Mouse (Mus musculus) forebrain, embryonic 12.5 days (tissue): ENCODE data around the gene Ppargc1a. TPM values are rescaled to one million over a fixed set of nuclear protein-coding genes. Genes with fewer than 3 reads are reported as not detected.

Experiments used
- ATAC-seq: fragments of 200-750 bp; cut with Nextera tagmentation; 2 replicates; pipeline ENCODE4 v1.8.0; 2017; ENCODE audit warnings: moderate TSS enrichment; ENCODE audit not compliant: low FRiP score
- H3K27ac ChIP-seq: fragments of 300-500 bp; sonication (generic); 2 replicates; pipeline ENCODE4 v1.5.1; 2016; ENCODE audit warnings: mild to moderate bottlenecking
- H3K27me3 ChIP-seq: fragments of 300-500 bp; sonication (generic); 2 replicates; pipeline ENCODE4 v1.6.1; 2016; ENCODE audit warnings: mild to moderate bottlenecking
- H3K36me3 ChIP-seq: fragments of 300-500 bp; sonication (generic); replicated peaks from 2 replicates; pipeline ENCODE4 v1.6.1; 2016; ENCODE audit warnings: mild to moderate bottlenecking
- H3K4me1 ChIP-seq: fragments of 300-500 bp; sonication (generic); 2 replicates; pipeline ENCODE4 v1.6.1; 2016
- H3K4me2 ChIP-seq: fragments of 300-500 bp; sonication (generic); 2 replicates; pipeline ENCODE4 v1.6.1; 2016; ENCODE audit warnings: mild to moderate bottlenecking, moderate library complexity
- H3K4me3 ChIP-seq: fragments of 300-500 bp; sonication (generic); replicated peaks from 2 replicates; pipeline ENCODE4 v1.5.1; 2016; ENCODE audit warnings: mild to moderate bottlenecking
- H3K9ac ChIP-seq: fragments of 300-500 bp; sonication (generic); 2 replicates; pipeline ENCODE4 v1.6.1; 2016; ENCODE audit warnings: mild to moderate bottlenecking
- H3K9me3 ChIP-seq: fragments of 300-500 bp; sonication (generic); 2 replicates; pipeline ENCODE4 v1.6.1; 2016
- WGBS: fragments of 180-500 bp; shearing (Covaris S2); methylation state at CpG from one replicate; pipeline ENCODE4 v1.1.7; 2016; 5-methylcytosine and 5-hydroxymethylcytosine counted together
- polyA plus RNA-seq: library from polyadenylated mRNA; unstranded; fragments of >200 nt; fragmentation: Nextera tagmentation; extraction: Ambion mirVana; gene quantifications from 2 replicates; pipeline ENCODE4 v1.2.1, GENCODE M21; 2016

Ppargc1a gene
- polyA plus RNA-seq, 1 experiment from 2014 or later: 4.5 TPM

DNA sequence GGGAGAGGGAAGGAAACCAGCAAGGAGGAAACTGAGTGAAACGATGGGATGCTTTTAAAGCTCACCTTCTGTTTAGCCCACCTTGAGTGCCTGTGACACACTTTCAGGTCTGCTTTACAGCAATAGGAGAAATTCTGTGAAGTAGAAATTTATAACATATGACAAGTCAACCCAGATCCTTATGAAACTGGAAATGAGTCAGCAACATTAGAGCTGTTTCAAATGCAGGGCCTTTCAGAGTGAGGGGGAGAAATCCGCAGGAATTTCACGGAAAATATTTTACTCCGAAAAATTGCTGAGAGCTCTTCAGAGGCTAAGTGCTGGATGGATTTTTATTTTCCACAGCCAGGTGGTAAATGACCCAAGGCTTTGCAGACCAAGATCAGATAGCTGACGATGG, 133.6 kb downstream of the Ppargc1a start:
- no peaks in the 10 kb centered on the region for H3K27me3 ChIP-seq
- no peaks in the 10 kb centered on the region for H3K4me1 ChIP-seq
- no peak overlapping the region for H3K4me2 ChIP-seq
- 91% methylated on average over 5 of the region's 5 CpGs for WGBS
- H3K9me3 ChIP-seq: no peaks in the 10 kb centered on the region
- no peak overlapping the region for H3K9ac ChIP-seq
- ATAC-seq: no peak
- H3K27ac ChIP-seq: no peak overlapping the region
- H3K4me3 ChIP-seq: no peak overlapping the region
- no peaks in the 10 kb centered on the region for H3K36me3 ChIP-seq

- Histone ChIP-seq H3K36me3 (no peaks in the 10 kb centered on the region), H3K4me1 (no peaks in the 10 kb centered on the region), H3K27me3 (no peaks in the 10 kb centered on the region), H3K9me3 (no peaks in the 10 kb centered on the region), H3K27ac (no peak overlapping the region), H3K4me2 (no peak overlapping the region), H3K9ac (no peak overlapping the region), H3K4me3 (no peak overlapping the region)
- WGBS: 96% methylated on average over 2 of the region's 2 CpGs
- ATAC-seq: no peak
Observed at GRCm38 (mm10) chr5:51432532-51432931, 135.0 kb downstream of the Ppargc1a start.

DNA sequence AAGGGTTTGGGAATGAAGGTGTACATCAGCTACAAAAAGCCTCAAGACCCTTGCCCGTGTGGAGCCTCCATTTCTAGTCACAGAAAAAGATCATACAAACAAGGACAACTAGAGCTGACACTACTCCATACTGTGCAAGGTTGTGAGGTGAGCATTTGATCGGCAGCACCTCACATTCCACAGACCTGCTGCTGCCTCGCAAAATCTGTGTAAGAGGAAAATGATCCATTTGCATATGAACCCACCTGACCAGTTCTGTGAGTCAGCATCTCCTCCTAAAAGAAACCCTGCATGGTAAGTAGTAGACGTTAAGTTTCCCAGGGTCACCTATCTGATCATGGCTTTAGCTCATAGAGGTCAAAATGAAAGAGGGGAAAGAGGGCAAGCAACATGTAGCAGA, 135.5 kb downstream of the Ppargc1a start:
- WGBS: 71% methylated on average over 4 of the region's 4 CpGs
- no peaks in the 10 kb centered on the region for H3K27me3 ChIP-seq
- H3K4me2 ChIP-seq: no peak overlapping the region

DNA sequence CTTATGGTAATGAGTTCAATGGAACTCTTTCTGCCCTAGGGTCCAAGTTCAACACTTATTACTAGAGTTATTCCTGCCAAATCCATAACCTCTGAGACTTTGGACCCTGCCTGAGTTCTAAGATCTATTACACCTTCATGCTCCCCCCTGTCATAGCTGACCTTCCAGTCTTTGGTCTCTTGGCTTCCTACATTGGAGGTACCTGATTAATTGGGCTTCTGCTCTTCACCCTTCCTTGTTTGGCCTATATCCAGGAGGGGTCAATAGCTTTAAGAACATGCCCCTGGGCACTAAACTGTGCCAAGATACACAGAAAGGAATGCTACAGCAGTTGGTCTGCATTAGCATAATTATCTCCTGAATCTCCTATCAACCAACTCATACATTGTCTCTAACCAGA, 141.1 kb downstream of the Ppargc1a start:
- no peaks in the 10 kb centered on the region for H3K36me3 ChIP-seq
- H3K9ac ChIP-seq: no peak overlapping the region
- no peak for ATAC-seq
- no peak overlapping the region for H3K4me2 ChIP-seq
- H3K27me3 ChIP-seq: no peaks in the 10 kb centered on the region
- no peaks in the 10 kb centered on the region for H3K4me1 ChIP-seq
- H3K9me3 ChIP-seq: no peaks in the 10 kb centered on the region
- no peak overlapping the region for H3K27ac ChIP-seq
- no peak overlapping the region for H3K4me3 ChIP-seq

More for the DNA sequence above, 135.5 kb downstream of the Ppargc1a start:
- Histone ChIP-seq H3K36me3 (no peaks in the 10 kb centered on the region), H3K9me3 (no peaks in the 10 kb centered on the region), H3K4me3 (no peak overlapping the region), H3K27ac (no peak overlapping the region), H3K9ac (no peak overlapping the region), H3K4me1 (no peaks in the 10 kb centered on the region)
- ATAC-seq: no peak

DNA sequence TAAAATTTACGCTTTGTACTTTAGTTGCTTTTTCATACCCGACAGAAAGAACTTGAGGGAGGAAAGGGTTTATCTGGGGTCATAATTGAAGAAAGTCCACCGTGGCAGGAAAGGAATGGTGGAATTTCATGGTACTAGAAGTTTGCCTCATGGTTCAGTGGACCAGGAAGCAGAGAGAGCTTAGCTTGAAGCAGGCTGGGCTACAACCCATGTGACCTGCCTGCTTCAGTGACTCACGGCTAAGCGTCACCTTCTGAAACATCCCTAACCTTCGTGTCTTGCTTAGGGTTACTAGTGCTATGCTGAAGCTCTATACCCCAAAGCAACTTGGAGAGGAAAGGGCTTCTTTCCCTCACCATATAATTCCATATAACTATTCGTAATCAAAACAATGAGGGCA, 151.1 kb downstream of the Ppargc1a start:
- Histone ChIP-seq H3K4me1 (peaks cover 10% of the 10 kb centered on the region), H3K27me3 (no peaks in the 10 kb centered on the region), H3K9ac (no peak overlapping the region), H3K4me3 (no peak overlapping the region), H3K9me3 (no peaks in the 10 kb centered on the region), H3K27ac (no peak overlapping the region), H3K4me2 (no peak overlapping the region), H3K36me3 (no peaks in the 10 kb centered on the region)
- 90% methylated on average over 7 of the region's 7 CpGs for WGBS
- ATAC-seq: no peak

GRCm38 (mm10) chr5:51415456-51415855, 152.1 kb downstream of the Ppargc1a start:
- H3K27ac ChIP-seq: no peak overlapping the region
- ATAC-seq: no peak
- H3K4me2 ChIP-seq: no peak overlapping the region
- no peak overlapping the region for H3K9ac ChIP-seq
- H3K9me3 ChIP-seq: no peaks in the 10 kb centered on the region
- H3K4me3 ChIP-seq: no peak overlapping the region
- peaks cover 10% of the 10 kb centered on the region for H3K4me1 ChIP-seq
- H3K36me3 ChIP-seq: no peaks in the 10 kb centered on the region
- H3K27me3 ChIP-seq: no peaks in the 10 kb centered on the region
- WGBS: 92% methylated on average over 2 of the region's 2 CpGs

GRCm38 (mm10) chr5:51412303-51413117, 155.0 kb downstream of the Ppargc1a start:
- Histone ChIP-seq H3K9ac (0 out of 2 replicates have a peak overlapping the region, but pooled peaks have one; percentile 7), H3K27me3 (no peaks in the 10 kb centered on the region), H3K27ac (peak overlapping the region; percentile 59), H3K36me3 (no peaks in the 10 kb centered on the region), H3K4me2 (peak overlapping the region; percentile 40), H3K4me1 (peaks cover 10% of the 10 kb centered on the region), H3K9me3 (no peaks in the 10 kb centered on the region), H3K4me3 (no peak overlapping the region)
- peak; percentile 87 for ATAC-seq
- WGBS: 22% methylated on average over 12 of the region's 12 CpGs

- peaks cover 10% of the 10 kb centered on the region for H3K4me1 ChIP-seq
Observed at GRCm38 (mm10) chr5:51410006-51410405, 157.5 kb downstream of the Ppargc1a start.

DNA sequence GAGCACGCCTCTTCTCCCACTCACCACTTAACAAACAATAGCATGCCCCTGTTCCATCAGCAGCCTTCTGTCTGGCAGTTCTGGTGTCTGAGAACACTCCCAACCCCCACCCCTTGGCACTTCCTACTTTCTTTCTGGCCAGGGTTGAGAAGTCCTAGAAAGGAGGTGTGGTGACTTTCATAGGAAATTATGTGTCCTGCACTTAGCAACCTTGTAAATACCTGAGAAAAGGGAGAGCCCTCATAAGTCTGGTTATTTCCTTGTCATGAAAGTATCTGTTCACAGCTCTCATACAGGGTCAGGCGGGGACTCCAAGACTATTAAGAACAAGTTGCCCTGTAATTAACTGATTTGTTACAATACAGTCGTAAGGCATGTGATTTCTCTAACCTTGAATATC, 161.1 kb downstream of the Ppargc1a start:
- no peaks in the 10 kb centered on the region for H3K9me3 ChIP-seq
- H3K4me2 ChIP-seq: no peak overlapping the region
- no peak overlapping the region for H3K27ac ChIP-seq
- H3K27me3 ChIP-seq: no peaks in the 10 kb centered on the region
- no peaks in the 10 kb centered on the region for H3K4me1 ChIP-seq
- no peaks in the 10 kb centered on the region for H3K36me3 ChIP-seq
- 83% methylated on average over 3 of the region's 3 CpGs for WGBS
- no peak overlapping the region for H3K4me3 ChIP-seq
- H3K9ac ChIP-seq: no peak overlapping the region
- ATAC-seq: no peak

More at GRCm38 (mm10) chr5:51410006-51410405, 157.5 kb downstream of the Ppargc1a start:
- Histone ChIP-seq H3K27me3 (no peaks in the 10 kb centered on the region), H3K36me3 (no peaks in the 10 kb centered on the region), H3K9ac (no peak overlapping the region), H3K4me2 (no peak overlapping the region), H3K27ac (no peak overlapping the region), H3K9me3 (no peaks in the 10 kb centered on the region), H3K4me3 (no peak overlapping the region)
- ATAC-seq: no peak
- 66% methylated on average over 1 of the region's 1 CpGs for WGBS
